ENCODE assay signal across 30 mouse cellular contexts in the genomic region with DNA sequence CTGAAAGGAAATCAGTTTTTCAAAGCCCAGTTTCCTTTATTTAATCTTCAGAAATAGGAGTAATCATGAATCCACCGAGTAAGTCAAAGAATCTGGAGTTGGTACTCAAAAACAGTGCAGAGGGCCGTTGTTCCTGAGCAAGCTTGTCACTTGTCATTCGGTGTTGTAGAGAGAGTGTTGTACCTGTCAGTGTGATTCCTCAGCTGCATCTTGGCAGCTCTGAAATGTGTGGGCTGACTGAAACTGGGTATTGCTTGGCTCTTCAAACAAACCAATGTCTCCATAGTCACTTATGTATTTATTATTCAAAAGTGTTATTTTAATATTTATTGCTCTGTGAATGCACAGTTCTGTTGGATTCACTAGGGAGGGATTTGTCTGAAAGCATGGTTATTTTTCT. TPM values are rescaled to one million over a fixed set of nuclear protein-coding genes. Genes with fewer than 3 reads are reported as not detected.
DNase-seq lines count a peak whose midpoint lies in the region; ATAC-seq lines count a peak whose summit lies in the region.
"Had no signal": no experiment of that assay in that cellular context is flagged by ENCODE, and none has a peak within 500 bp of the region (broad histone marks: within the 10 kb centered on the region; RNA-seq: fewer than 3 reads in every experiment).

No protein-coding gene starts in this region.

- H3K9ac ChIP-seq in forebrain, embryonic 15.5 days (replicated peaks), result no peak overlapping the region
- H3K9ac ChIP-seq in heart, embryonic 16.5 days (ENCODE audit: low read length), result no peak overlapping the region
- H3K9ac ChIP-seq in midbrain, embryonic 11.5 days (ENCODE audit: low read length), result no peak overlapping the region
- H3K9ac ChIP-seq: embryonic facial prominence, embryonic 13.5 days; intestine, embryonic 15.5 days; limb, embryonic 13.5 days; liver, embryonic 12.5 days; midbrain, embryonic 12.5 days had no signal

- DNase-seq in forebrain, embryonic 10.5 days (ENCODE audit: extremely low spot score, low spot score), result no peak
- no peak for DNase-seq in heart, postnatal 10 days
- DNase-seq in midbrain, embryonic 11.5 days (ENCODE audit: low spot score, missing footprints), result peak; percentile 79
- no peak for DNase-seq in midbrain, embryonic 10.5 days (ENCODE audit: low spot score)
- DNase-seq in telencephalon, adult 2 months (ENCODE audit: low read depth, low spot score), result peak; percentile 18
- DNase-seq: adrenal gland, postnatal 10 days; cerebellum, adult 8-10 months; cerebellum, postnatal 36 days; embryo, embryonic 11 days; gastrocnemius, postnatal 25 days; kidney, adult 9 months; kidney, postnatal 14 days; layer of hippocampus, postnatal 36 days; lung, adult 18-20 months; lung, postnatal 10 days; thymus, adult 2 months; thymus, postnatal 4 days had no signal

- ATAC-seq in forebrain, embryonic 15.5 days (replicated peaks), result no peak
- ATAC-seq in heart, embryonic 16.5 days (replicated peaks; ENCODE audit: extremely low read depth, insufficient read depth, low FRiP score), result no peak
- no peak for ATAC-seq in midbrain, embryonic 11.5 days (ENCODE audit: low FRiP score)
- ATAC-seq: intestine, embryonic 15.5 days; liver, embryonic 12.5 days had no signal

- H3K27ac ChIP-seq in forebrain, embryonic 15.5 days (replicated peaks), result peak overlapping the region; percentile 66; the same call in 1 of the 2 replicates
- no peak overlapping the region for H3K27ac ChIP-seq in forebrain, embryonic 10.5 days
- H3K27ac ChIP-seq in heart, embryonic 16.5 days (ENCODE audit: low read length), result peak overlapping the region; percentile 64
- H3K27ac ChIP-seq in midbrain, embryonic 11.5 days (ENCODE audit: low read depth, low read length), result no peak overlapping the region
- no peak overlapping the region for H3K27ac ChIP-seq in midbrain, embryonic 10.5 days (replicated peaks)
- H3K27ac ChIP-seq: embryonic facial prominence, embryonic 13.5 days; intestine, embryonic 15.5 days; limb, embryonic 13.5 days; liver, embryonic 12.5 days; midbrain, embryonic 12.5 days had no signal

- no peak overlapping the region for H3K4me2 ChIP-seq in forebrain, embryonic 15.5 days (replicated peaks)
- no peak overlapping the region for H3K4me2 ChIP-seq in heart, embryonic 16.5 days (ENCODE audit: low read depth, low read length)
- no peak overlapping the region for H3K4me2 ChIP-seq in midbrain, embryonic 11.5 days
- H3K4me2 ChIP-seq: embryonic facial prominence, embryonic 13.5 days; intestine, embryonic 15.5 days; limb, embryonic 13.5 days; liver, embryonic 12.5 days; midbrain, embryonic 12.5 days had no signal

- 58% methylated on average over 3 of the region's 3 CpGs for WGBS in forebrain, embryonic 15.5 days
- WGBS in forebrain, embryonic 10.5 days, result 84% methylated on average over 3 of the region's 3 CpGs
- WGBS in heart, embryonic 16.5 days, result 47% methylated on average over 3 of the region's 3 CpGs
- WGBS in midbrain, embryonic 11.5 days, result 78% methylated on average over 3 of the region's 3 CpGs
- 76% methylated on average over 3 of the region's 3 CpGs for WGBS in midbrain, embryonic 10.5 days

- intact Hi-C loops in heart, postnatal 10 days (cut with DNase I), result loop anchor here (2.0 to 10.0 kb wide), 2 partner anchors 88 to 382 kb away; a partner anchor contains a TSS

- H3K9me3 ChIP-seq in forebrain, embryonic 15.5 days, result no peaks in the 10 kb centered on the region
- H3K9me3 ChIP-seq in forebrain, embryonic 10.5 days, result no peaks in the 10 kb centered on the region
- no peaks in the 10 kb centered on the region for H3K9me3 ChIP-seq in heart, embryonic 16.5 days (replicated peaks; ENCODE audit: control insufficient read depth, low read length)
- no peaks in the 10 kb centered on the region for H3K9me3 ChIP-seq in midbrain, embryonic 11.5 days (ENCODE audit: control insufficient read depth, low read length)
- no peaks in the 10 kb centered on the region for H3K9me3 ChIP-seq in midbrain, embryonic 10.5 days (replicated peaks)
- H3K9me3 ChIP-seq: embryonic facial prominence, embryonic 13.5 days; intestine, embryonic 15.5 days; limb, embryonic 13.5 days; liver, embryonic 12.5 days; midbrain, embryonic 12.5 days had no signal

- H3K4me1 ChIP-seq in forebrain, embryonic 15.5 days, result peaks cover 14% of the 10 kb centered on the region
- peaks cover 31% of the 10 kb centered on the region for H3K4me1 ChIP-seq in forebrain, embryonic 10.5 days
- peaks cover 27% of the 10 kb centered on the region for H3K4me1 ChIP-seq in heart, embryonic 16.5 days (ENCODE audit: control insufficient read depth, insufficient read depth, low read length)
- no peaks in the 10 kb centered on the region for H3K4me1 ChIP-seq in midbrain, embryonic 11.5 days (ENCODE audit: control insufficient read depth, insufficient read depth, low read length)
- H3K4me1 ChIP-seq in midbrain, embryonic 10.5 days, result peaks cover 15% of the 10 kb centered on the region
- H3K4me1 ChIP-seq: embryonic facial prominence, embryonic 13.5 days; intestine, embryonic 15.5 days; limb, embryonic 13.5 days had no signal

- H3K36me3 ChIP-seq in forebrain, embryonic 15.5 days, result peaks cover 31% of the 10 kb centered on the region
- H3K36me3 ChIP-seq in forebrain, embryonic 10.5 days (replicated peaks), result peaks cover 73% of the 10 kb centered on the region
- peaks cover 27% of the 10 kb centered on the region for H3K36me3 ChIP-seq in heart, embryonic 16.5 days (ENCODE audit: control insufficient read depth, insufficient read depth)
- 0 out of 2 replicates have a peak, but pooled peaks cover 2% of the 10 kb centered on the region for H3K36me3 ChIP-seq in midbrain, embryonic 11.5 days (ENCODE audit: control insufficient read depth, insufficient read depth, low read length)
- peaks cover 61% of the 10 kb centered on the region for H3K36me3 ChIP-seq in midbrain, embryonic 10.5 days

- no peaks in the 10 kb centered on the region for H3K27me3 ChIP-seq in forebrain, embryonic 15.5 days
- H3K27me3 ChIP-seq in forebrain, embryonic 10.5 days (ENCODE audit: poor library complexity, severe bottlenecking), result no peaks in the 10 kb centered on the region
- no peaks in the 10 kb centered on the region for H3K27me3 ChIP-seq in heart, embryonic 16.5 days (ENCODE audit: control insufficient read depth, insufficient read depth, low read length)
- H3K27me3 ChIP-seq in midbrain, embryonic 11.5 days (ENCODE audit: control insufficient read depth, insufficient read depth, low read length), result no peaks in the 10 kb centered on the region
- no peaks in the 10 kb centered on the region for H3K27me3 ChIP-seq in midbrain, embryonic 10.5 days (ENCODE audit: low read depth, poor library complexity, severe bottlenecking)
- H3K27me3 ChIP-seq: embryonic facial prominence, embryonic 13.5 days; intestine, embryonic 15.5 days; limb, embryonic 13.5 days; liver, embryonic 12.5 days; midbrain, embryonic 12.5 days had no signal

- no peak overlapping the region for H3K4me3 ChIP-seq in forebrain, embryonic 15.5 days
- no peak overlapping the region for H3K4me3 ChIP-seq in forebrain, embryonic 10.5 days
- H3K4me3 ChIP-seq in heart, embryonic 16.5 days (ENCODE audit: low read length), result no peak overlapping the region
- no peak overlapping the region for H3K4me3 ChIP-seq in midbrain, embryonic 11.5 days (ENCODE audit: low read depth, low read length)
- no peak overlapping the region for H3K4me3 ChIP-seq in midbrain, embryonic 10.5 days
- H3K4me3 ChIP-seq: embryonic facial prominence, embryonic 13.5 days; erythroblast, embryonic 14.5 days; intestine, embryonic 15.5 days; limb, embryonic 13.5 days; liver, embryonic 12.5 days; midbrain, embryonic 12.5 days had no signal

RNA-seq across cellular contexts. Expression of a gene that starts 10.6 kb away (rescaled TPM):
- polyA plus RNA-seq in forebrain, embryonic 15.5 days (2015; fragmentation: Nextera tagmentation; extraction: Ambion mirVana), result not detected in 2 replicates
- not detected in 2 replicates for polyA plus RNA-seq in forebrain, embryonic 10.5 days (2016; fragmentation: Nextera tagmentation; extraction: Ambion mirVana)
- polyA plus RNA-seq in heart, embryonic 16.5 days (2015; fragmentation: Nextera tagmentation; extraction: Ambion mirVana), result 1.5 TPM in 1 of 2 replicates, not detected in the other
- not detected for total RNA-seq in heart, postnatal 10 days (2021)
- not detected in 2 replicates for polyA plus RNA-seq in midbrain, embryonic 11.5 days (2014; fragmentation: Nextera tagmentation; extraction: Ambion mirVana)
- polyA plus RNA-seq in midbrain, embryonic 10.5 days (2016; fragmentation: Nextera tagmentation; extraction: Ambion mirVana), result not detected in 2 replicates
- total RNA-seq: adrenal gland, postnatal 10 days; gastrocnemius, postnatal 25 days; heart, adult 8-10 months; layer of hippocampus, adult 18-20 months; layer of hippocampus, postnatal 36 days; left cerebral cortex, postnatal 14 days; neutrophil, adult 5-6 weeks had no signal
- polyA plus RNA-seq: embryonic facial prominence, embryonic 13.5 days; erythroblast, embryonic 14.5 days; hindbrain, embryonic 11.5 days; limb, embryonic 13.5 days; liver, embryonic 12.5 days; midbrain, embryonic 12.5 days had no signal

RNA-seq across cellular contexts. Expression of a gene that starts 31.9 kb away (rescaled TPM):
- polyA plus RNA-seq in forebrain, embryonic 15.5 days (2015; fragmentation: Nextera tagmentation; extraction: Ambion mirVana), result not detected in 2 replicates
- polyA plus RNA-seq in forebrain, embryonic 10.5 days (2016; fragmentation: Nextera tagmentation; extraction: Ambion mirVana), result not detected in 2 replicates
- polyA plus RNA-seq in heart, embryonic 16.5 days (2015; fragmentation: Nextera tagmentation; extraction: Ambion mirVana), result 2.4 TPM in 1 of 2 replicates, not detected in the other
- not detected for total RNA-seq in heart, postnatal 10 days (2021)
- not detected in 2 replicates for polyA plus RNA-seq in midbrain, embryonic 11.5 days (2014; fragmentation: Nextera tagmentation; extraction: Ambion mirVana)
- not detected in 2 replicates for polyA plus RNA-seq in midbrain, embryonic 10.5 days (2016; fragmentation: Nextera tagmentation; extraction: Ambion mirVana)
- total RNA-seq: adrenal gland, postnatal 10 days; gastrocnemius, postnatal 25 days; layer of hippocampus, adult 18-20 months; layer of hippocampus, postnatal 36 days; left cerebral cortex, postnatal 14 days; neutrophil, adult 5-6 weeks had no signal
- polyA plus RNA-seq: embryonic facial prominence, embryonic 13.5 days; erythroblast, embryonic 14.5 days; hindbrain, embryonic 11.5 days; limb, embryonic 13.5 days; midbrain, embryonic 12.5 days had no signal

Comparison
In these comparisons a context has a peak if more than half of its experiments do, and no peak if none do; other contexts are left out.
1. H3K27ac ChIP-seq: peak in forebrain, embryonic 15.5 days (single experiment) and heart, embryonic 16.5 days (single experiment); none in forebrain, embryonic 10.5 days (single experiment), midbrain, embryonic 11.5 days (single experiment) and midbrain, embryonic 10.5 days (single experiment).
2. DNase-seq: peak in midbrain, embryonic 11.5 days (single experiment) and telencephalon, adult 2 months (single experiment); none in forebrain, embryonic 10.5 days (single experiment), heart, postnatal 10 days (0 of 2) and midbrain, embryonic 10.5 days (single experiment).